Mouse (Mus musculus) cerebellum, adult 8-10 months (tissue): ENCODE measurements around the gene Ttyh3.

Source experiments
- DNase-seq: peaks from one replicate; pipeline ENCODE4 v3.0.0; 2022

Ttyh3 gene

DNA sequence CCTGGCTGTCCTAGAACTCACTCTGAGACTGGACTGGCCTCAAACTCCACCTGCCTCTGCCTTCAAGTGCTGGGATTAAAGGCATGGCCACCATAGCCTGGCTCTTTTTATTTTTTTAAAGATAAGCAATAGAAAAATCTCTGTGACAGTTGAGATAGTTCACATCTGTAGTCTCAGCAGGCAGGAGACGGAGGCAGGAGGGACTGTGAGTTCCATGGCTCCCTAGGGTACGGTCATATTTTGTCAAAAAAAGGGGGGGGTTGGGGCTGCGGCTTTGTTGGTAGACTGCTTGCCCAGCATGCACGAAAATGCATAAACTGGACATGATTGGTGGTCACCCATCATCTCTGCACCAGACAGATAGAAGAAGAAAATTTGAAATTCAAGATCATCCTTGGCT, 77.6 kb downstream of the Ttyh3 start:
- no peak for DNase-seq
